ENCODE assay signal across 8 mouse cellular contexts in the genomic region with DNA sequence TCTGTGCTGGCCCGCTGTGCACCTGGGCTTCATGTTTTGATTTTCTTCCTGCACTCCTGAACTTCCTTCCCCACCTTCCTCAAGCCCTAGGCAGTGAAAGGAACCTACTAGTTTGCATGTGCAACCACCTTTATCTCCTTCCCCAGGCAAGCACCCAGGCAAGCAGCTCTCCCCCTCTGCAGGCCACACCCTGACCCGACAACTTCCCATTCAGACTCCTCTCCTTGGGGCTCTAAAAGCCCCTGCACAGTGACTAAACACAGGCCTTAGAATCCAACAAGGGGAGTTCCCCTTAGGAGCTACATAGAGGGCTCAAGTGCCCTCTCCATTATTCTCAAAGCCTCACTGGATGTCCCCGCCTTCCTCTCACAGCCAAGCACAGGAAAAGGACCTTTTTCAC. TPM values are rescaled to one million over a fixed set of nuclear protein-coding genes. Genes with fewer than 3 reads are reported as not detected.
DNase-seq lines count a peak whose midpoint lies in the region; ATAC-seq and TF ChIP-seq lines count a peak whose summit lies in the region.

No protein-coding gene starts in this region.

- no peak for DNase-seq in heart, postnatal 36 days
- peak; percentile 27 to 42 for DNase-seq in lung, adult 18-20 months
- peak; percentile 33 to 77 for DNase-seq in spleen, adult 2 months (ENCODE audit: low read depth in 1 of 2, low spot score in 2 of 2)
- no peak for DNase-seq in thymus, postnatal 0 days (ENCODE audit: low spot score)
- DNase-seq in adrenal gland, postnatal 10 days: no peak
- DNase-seq in layer of hippocampus, postnatal 14 days (ENCODE audit: low spot score in 2 of 2): no peak

- ATAC-seq in heart, embryonic 11.5 days (replicated peaks; ENCODE audit: insufficient number of reproducible peaks, low FRiP score, low TSS enrichment): 0 out of 2 replicates have a peak, but pooled peaks have one; percentile 40
- no peak for ATAC-seq in forebrain, embryonic 15.5 days (replicated peaks)

- no peak for TF ChIP-seq CTCF in spleen, adult 2 months (IDR thresholded peaks at IDR 0.05; ENCODE audit: extremely low read depth, insufficient read depth, insufficient read length, insufficient replicate concordance)

- H3K4me1 ChIP-seq in heart, embryonic 11.5 days (ENCODE audit: control insufficient read depth, insufficient read depth, low read length): peaks cover 39% of the 10 kb centered on the region
- peaks cover 36% of the 10 kb centered on the region for H3K4me1 ChIP-seq in forebrain, embryonic 15.5 days
- peaks cover 18% of the 10 kb centered on the region for H3K4me1 ChIP-seq in spleen, adult 2 months (ENCODE audit: control insufficient read depth, insufficient read depth, insufficient read length)

- no peak for TF ChIP-seq POLR2A in spleen, adult 2 months (IDR thresholded peaks at IDR 0.05; ENCODE audit: low read depth, low read length)

- peak overlapping the region; percentile 88 for H3K4me2 ChIP-seq in heart, embryonic 11.5 days
- H3K4me2 ChIP-seq in forebrain, embryonic 15.5 days (replicated peaks): peak overlapping the region; percentile 61; the same call in 1 of the 2 replicates

- H3K27ac ChIP-seq in heart, embryonic 11.5 days (ENCODE audit: low read depth, low read length): peak overlapping the region; percentile 41; the same call in 1 of the 2 replicates
- H3K27ac ChIP-seq in forebrain, embryonic 15.5 days (replicated peaks): no peak overlapping the region
- peak overlapping the region; percentile 70 for H3K27ac ChIP-seq in spleen, adult 2 months (ENCODE audit: insufficient read depth, low read length)

- H3K4me3 ChIP-seq in heart, embryonic 11.5 days (ENCODE audit: low read depth, low read length): 0 out of 2 replicates have a peak overlapping the region, but pooled peaks have one; percentile 8
- peak overlapping the region; percentile 70; the same call in 1 of the 2 replicates for H3K4me3 ChIP-seq in forebrain, embryonic 15.5 days
- peak overlapping the region; percentile 31; the same call in 1 of the 2 replicates for H3K4me3 ChIP-seq in spleen, adult 2 months (ENCODE audit: extremely low read depth, insufficient read depth, insufficient read length)

- 0 out of 2 replicates have a peak overlapping the region, but pooled peaks have one; percentile 28 for H3K9ac ChIP-seq in heart, embryonic 11.5 days (ENCODE audit: low read depth, low read length)
- no peak overlapping the region for H3K9ac ChIP-seq in forebrain, embryonic 15.5 days (replicated peaks)

- intact Hi-C loops in heart, postnatal 36 days (cut with DNase I): no loop called here

- H3K9me3 ChIP-seq in heart, embryonic 11.5 days (replicated peaks; ENCODE audit: control insufficient read depth, low read length): no peaks in the 10 kb centered on the region
- H3K9me3 ChIP-seq in forebrain, embryonic 15.5 days: no peaks in the 10 kb centered on the region

- 66% methylated on average over 3 of the region's 3 CpGs for WGBS in heart, embryonic 11.5 days (ENCODE audit: insufficient replicate concordance)
- WGBS in forebrain, embryonic 15.5 days: 69% methylated on average over 3 of the region's 3 CpGs
- 30% methylated on average over 3 of the region's 3 CpGs for WGBS in spleen, adult 2 months

- H3K36me3 ChIP-seq in heart, embryonic 11.5 days (ENCODE audit: control insufficient read depth, insufficient read depth, low read length): no peaks in the 10 kb centered on the region
- no peaks in the 10 kb centered on the region for H3K36me3 ChIP-seq in forebrain, embryonic 15.5 days
- H3K36me3 ChIP-seq in spleen, adult 2 months (ENCODE audit: control insufficient read depth, insufficient read depth, low read length): peaks cover 1% of the 10 kb centered on the region; the same call in 1 of the 2 replicates

- no peaks in the 10 kb centered on the region for H3K27me3 ChIP-seq in heart, embryonic 11.5 days (ENCODE audit: control insufficient read depth, insufficient read depth, low read length)
- H3K27me3 ChIP-seq in forebrain, embryonic 15.5 days: no peaks in the 10 kb centered on the region
- no peaks in the 10 kb centered on the region for H3K27me3 ChIP-seq in spleen, adult 2 months (ENCODE audit: control insufficient read depth, insufficient read depth, low read length)

RNA-seq across cellular contexts. Expression of a gene that starts 2.8 kb away (rescaled TPM):
- polyA plus RNA-seq in heart, embryonic 11.5 days (2014; fragmentation: Nextera tagmentation; extraction: Ambion mirVana): 40.6 and 68.0 TPM in 2 replicates
- 10 to 100 TPM; 26.8 to 30.9 TPM for total RNA-seq in heart, postnatal 36 days (2021)
- 66.7 and 69.4 TPM in 2 replicates for polyA plus RNA-seq in forebrain, embryonic 15.5 days (2015; fragmentation: Nextera tagmentation; extraction: Ambion mirVana)
- polyA plus RNA-seq in spleen, adult 2 months (2012; rRNA removed): 88.1 and 148 TPM in 2 replicates
- 27.0 and 27.9 TPM in 2 replicates for polyA plus RNA-seq in thymus, postnatal 0 days (2015; fragmentation: Nextera tagmentation; extraction: Ambion mirVana)
- total RNA-seq in adrenal gland, postnatal 10 days (2021): 10 to 100 TPM; 21.4 to 28.1 TPM
- 10 to 100 TPM; 29.2 to 29.7 TPM for total RNA-seq in layer of hippocampus, postnatal 14 days (2021)

RNA-seq across cellular contexts. Expression of a gene that starts 36.7 kb away (rescaled TPM):
- 17.4 and 18.6 TPM in 2 replicates for polyA plus RNA-seq in heart, embryonic 11.5 days (2014; fragmentation: Nextera tagmentation; extraction: Ambion mirVana)
- total RNA-seq in heart, postnatal 36 days (2021): 10 to 100 TPM; 17.2 to 17.5 TPM
- 21.4 and 22.1 TPM in 2 replicates for polyA plus RNA-seq in forebrain, embryonic 15.5 days (2015; fragmentation: Nextera tagmentation; extraction: Ambion mirVana)
- 9.9 and 11.8 TPM in 2 replicates for polyA plus RNA-seq in spleen, adult 2 months (2012; rRNA removed)
- 5.5 and 10.9 TPM in 2 replicates for polyA plus RNA-seq in thymus, postnatal 0 days (2015; fragmentation: Nextera tagmentation; extraction: Ambion mirVana)
- total RNA-seq in adrenal gland, postnatal 10 days (2021): 10 to 100 TPM; 24.3 to 25.3 TPM
- 10 to 100 TPM; 32.7 to 33.9 TPM for total RNA-seq in layer of hippocampus, postnatal 14 days (2021)

RNA-seq across cellular contexts. Expression of a gene that starts 48.7 kb away (rescaled TPM):
- 67.4 and 71.0 TPM in 2 replicates for polyA plus RNA-seq in heart, embryonic 11.5 days (2014; fragmentation: Nextera tagmentation; extraction: Ambion mirVana)
- total RNA-seq in heart, postnatal 36 days (2021): 10 to 100 TPM; 34.7 to 36.0 TPM
- 61.3 and 65.2 TPM in 2 replicates for polyA plus RNA-seq in forebrain, embryonic 15.5 days (2015; fragmentation: Nextera tagmentation; extraction: Ambion mirVana)
- 15.4 and 16.2 TPM in 2 replicates for polyA plus RNA-seq in spleen, adult 2 months (2012; rRNA removed)
- 37.5 and 39.5 TPM in 2 replicates for polyA plus RNA-seq in thymus, postnatal 0 days (2015; fragmentation: Nextera tagmentation; extraction: Ambion mirVana)
- 10 to 100 TPM; 41.5 to 43.0 TPM for total RNA-seq in adrenal gland, postnatal 10 days (2021)
- total RNA-seq in layer of hippocampus, postnatal 14 days (2021): 10 to 100 TPM; 64.2 to 65.1 TPM

RNA-seq across cellular contexts. Expression of a gene that starts 48.8 kb away (rescaled TPM):
- 21.4 and 24.6 TPM in 2 replicates for polyA plus RNA-seq in heart, embryonic 11.5 days (2014; fragmentation: Nextera tagmentation; extraction: Ambion mirVana)
- 10 to 100 TPM; 11.6 to 13.8 TPM for total RNA-seq in heart, postnatal 36 days (2021)
- 11.6 and 12.7 TPM in 2 replicates for polyA plus RNA-seq in forebrain, embryonic 15.5 days (2015; fragmentation: Nextera tagmentation; extraction: Ambion mirVana)
- polyA plus RNA-seq in spleen, adult 2 months (2012; rRNA removed): 7.9 and 10.4 TPM in 2 replicates
- polyA plus RNA-seq in thymus, postnatal 0 days (2015; fragmentation: Nextera tagmentation; extraction: Ambion mirVana): 8.9 and 9.2 TPM in 2 replicates
- total RNA-seq in adrenal gland, postnatal 10 days (2021): 10 to 100 TPM; 19.3 to 21.7 TPM
- total RNA-seq in layer of hippocampus, postnatal 14 days (2021): 1 to 10 TPM; 7.7 to 9.5 TPM

Comparison
In these comparisons a context has a peak if more than half of its experiments do, and no peak if none do; other contexts are left out.
1. H3K4me3 ChIP-seq: peak in every context shown above with its lines; median percentile 70 in forebrain, embryonic 15.5 days; 31 in spleen, adult 2 months; 8 in heart, embryonic 11.5 days.
2. DNase-seq: peak in lung, adult 18-20 months (2 of 2) and spleen, adult 2 months (2 of 2); none in heart, postnatal 36 days (0 of 2), thymus, postnatal 0 days (single experiment), adrenal gland, postnatal 10 days (single experiment) and layer of hippocampus, postnatal 14 days (0 of 2).